Mouse (Mus musculus) embryonic stem cell, embryonic (primary cell): Measurements from ENCODE around the gene Bmpr1a.

Source experiments
- CTCF ChIA-PET, 4 experiments: fragments of 300-600 bp in 2 of 4; fragments of 350-600 bp in 2 of 4; sonication (Branson Sonifier 250); formaldehyde crosslinking; loops; one replicate each; lab custom pipeline; 2022; ENCODE audit warnings: inconsistent platforms in 2 of 4; lab: Charles Lee
- POLR2A ChIA-PET, 4 experiments: fragments of 300-600 bp in 2 of 4; fragments of 350-600 bp in 2 of 4; sonication (Branson Sonifier 250); formaldehyde crosslinking; loops; one replicate each; lab custom pipeline; 2022; ENCODE audit warnings: antibody characterized with exemption in 4 of 4, inconsistent platforms in 1 of 4; lab: Charles Lee

Gene Bmpr1a

GRCm38 (mm10) chr14:34364254-34365146 lies 138.6 kb downstream of the Bmpr1a start:
- ChIA-PET POLR2A (interaction anchor here (0.7 to 61.1 kb wide), 69 partner anchors 5 to 410 kb away, joined by 3 to 2339 read pairs (median 6); partner anchors contain the start of genes Fam25c (in 3 of the 4), Mmrn2 (in 3 of the 4), Sncg (in 3 of the 4) and Glud1 (in 2 of the 4)), CTCF (interaction anchor here (0.7 to 3.6 kb wide), 20 partner anchors 8 to 284 kb away, joined by 3 to 29 read pairs (median 6); partner anchors contain the start of gene Fam25c (in 1 of the 4))

GRCm38 (mm10) chr14:34363490-34364253 lies 139.5 kb downstream of the Bmpr1a start:
- ChIA-PET POLR2A (interaction anchor here (0.5 to 61.1 kb wide), 87 partner anchors 4 to 411 kb away, joined by 3 to 2339 read pairs (median 5); partner anchors contain the start of genes Fam25c (in 3 of the 4), Mmrn2 (in 3 of the 4), Sncg (in 3 of the 4) and Glud1 (in 2 of the 4)), CTCF (interaction anchor here (0.6 to 3.6 kb wide), 26 partner anchors 9 to 283 kb away, joined by 3 to 29 read pairs (median 5); partner anchors contain the start of gene Fam25c (in 1 of the 4))

GRCm38 (mm10) chr14:34362726-34363445 lies 140.3 kb downstream of the Bmpr1a start:
- ChIA-PET CTCF (interaction anchor here (0.5 to 3.6 kb wide), 30 partner anchors 8 to 282 kb away, joined by 3 to 29 read pairs (median 4); partner anchors contain the start of gene Fam25c (in 1 of the 4)), POLR2A (interaction anchor here (0.5 to 61.1 kb wide), 94 partner anchors 4 to 412 kb away, joined by 3 to 2339 read pairs (median 5); partner anchors contain the start of genes Glud1 (in 3 of the 4), Mmrn2 (in 3 of the 4), Shld2 (in 3 of the 4) and Sncg (in 3 of the 4))

GRCm38 (mm10) chr14:34362135-34362534 lies 141.0 kb downstream of the Bmpr1a start:
- ChIA-PET CTCF (interaction anchor here in 3 of 4 experiments (0.6 to 3.6 kb wide), 16 partner anchors 9 to 1890 kb away, joined by 3 to 29 read pairs (median 5); no protein-coding TSS in a partner anchor), POLR2A (interaction anchor here (0.5 to 61.1 kb wide), 60 partner anchors 3 to 412 kb away, joined by 3 to 2339 read pairs (median 6); partner anchors contain the start of genes Glud1 (in 3 of the 4), Mmrn2 (in 3 of the 4), Shld2 (in 3 of the 4) and Sncg (in 3 of the 4))
